Mouse (Mus musculus): Measurements from ENCODE around the gene Npl.

DNA sequence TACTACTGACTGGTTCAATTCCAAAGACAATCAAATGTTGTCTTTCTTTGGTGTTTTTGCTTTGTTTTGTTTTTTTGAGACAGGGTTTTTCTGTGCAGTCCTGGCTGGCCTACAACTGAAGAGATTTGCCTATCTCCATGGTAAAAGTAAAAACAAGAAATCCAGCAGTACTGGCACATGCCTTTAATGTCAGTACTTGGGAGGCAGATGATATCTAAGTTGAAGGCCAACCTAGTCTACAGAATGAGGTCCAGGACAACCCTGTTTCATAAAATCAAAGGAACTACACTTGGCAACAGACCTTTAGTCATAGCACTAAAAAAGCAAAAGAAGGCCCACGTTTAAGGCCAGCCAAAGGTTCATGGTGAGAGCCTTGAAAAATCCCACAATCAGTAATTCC lies 88.0 kb downstream of the Npl start:
- TF ChIP-seq CTCF (IDR thresholded peaks at IDR 0.05; ENCODE audit: borderline replicate concordance, insufficient read depth, low read length), result no peak
- no peak for TF ChIP-seq POLR2A (IDR thresholded peaks at IDR 0.05; ENCODE audit: low read depth, low read length)
